Mouse (Mus musculus): ENCODE measurements around the gene Inip. TPM values are rescaled to one million over a fixed set of nuclear protein-coding genes. Genes with fewer than 3 reads are reported as not detected.

The Inip gene
- polyA plus RNA-seq (2015; fragmentation: Nextera tagmentation; extraction: Ambion mirVana): 16.7 and 17.0 TPM in 2 replicates

DNA sequence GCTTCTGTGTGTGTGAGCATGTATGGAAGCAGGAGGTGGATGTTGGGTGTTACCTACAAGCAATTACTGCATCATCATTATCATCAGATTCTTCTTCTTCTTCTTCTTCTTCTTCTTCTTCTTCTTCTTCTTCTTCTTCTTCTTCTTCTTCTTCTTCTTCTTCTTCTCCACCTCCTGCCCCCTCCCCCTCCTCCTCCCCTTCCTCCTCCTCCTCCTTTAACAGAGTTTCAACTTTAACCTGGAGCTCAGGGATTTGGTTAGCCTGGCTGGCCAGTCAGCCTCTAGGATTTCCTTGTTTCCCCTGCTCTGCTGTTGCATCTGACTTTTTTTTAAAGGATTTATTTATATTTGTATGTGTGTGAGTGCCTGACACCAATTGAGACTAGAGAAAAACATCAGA, at the start of gene Inip:
TSS of gene Inip (minus strand) at position 101 of the 400 bp plus-strand sequence.
- H3K4me1 ChIP-seq (replicated peaks; ENCODE audit: control insufficient read depth, insufficient read depth, low read length): no peaks in the 10 kb centered on the region
- ATAC-seq: no peak
- no peak for TF ChIP-seq CTCF (IDR thresholded peaks at IDR 0.05; ENCODE audit: low read depth)
- no peak within 1 kb of the TSS for H3K4me3 ChIP-seq (ENCODE audit: low read depth, low read length)
- H3K9me3 ChIP-seq (ENCODE audit: control insufficient read depth): no peaks in the 10 kb centered on the region
- no peak within 1 kb of the TSS for H3K9ac ChIP-seq (ENCODE audit: low read depth, low read length)
- H3K27me3 ChIP-seq (replicated peaks; ENCODE audit: control insufficient read depth, insufficient read depth, low read length): no peaks in the 10 kb centered on the region
- H3K4me2 ChIP-seq (replicated peaks; ENCODE audit: low read depth): no peak within 1 kb of the TSS
- no peak within 1 kb of the TSS for H3K27ac ChIP-seq (ENCODE audit: low read depth, low read length)
- no peaks in the 10 kb centered on the region for H3K36me3 ChIP-seq (ENCODE audit: control insufficient read depth, insufficient read depth)

DNA sequence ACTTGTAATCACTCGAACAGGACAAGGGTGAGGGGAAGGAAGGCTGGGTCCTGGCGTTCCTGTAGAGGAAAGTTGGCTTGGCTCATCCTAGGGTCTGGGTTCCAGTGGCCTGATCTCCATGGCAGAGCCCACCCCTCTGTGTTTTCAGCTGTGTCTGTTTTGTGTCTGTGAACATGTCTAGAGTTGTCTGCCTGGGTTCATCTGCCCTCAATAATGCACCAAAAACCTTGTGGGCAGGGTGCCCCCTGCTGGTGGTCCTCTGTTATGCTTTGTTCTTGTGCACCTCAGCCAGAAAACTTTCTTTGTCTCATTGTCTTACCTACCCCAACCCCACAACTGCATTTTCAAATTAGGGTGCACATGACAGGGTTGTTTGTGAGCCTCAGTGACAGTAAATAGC, 48.8 kb upstream of the Inip start:
- H3K9ac ChIP-seq (ENCODE audit: low read depth, low read length): no peak overlapping the region
- H3K27ac ChIP-seq (ENCODE audit: low read depth, low read length): no peak overlapping the region
- no peak overlapping the region for H3K4me3 ChIP-seq (ENCODE audit: low read depth, low read length)
- no peaks in the 10 kb centered on the region for H3K4me1 ChIP-seq (replicated peaks; ENCODE audit: control insufficient read depth, insufficient read depth, low read length)
- WGBS: 72% methylated on average over 2 of the region's 2 CpGs
- no peaks in the 10 kb centered on the region for H3K9me3 ChIP-seq (ENCODE audit: control insufficient read depth)
- H3K4me2 ChIP-seq (replicated peaks; ENCODE audit: low read depth): no peak overlapping the region
- H3K36me3 ChIP-seq (ENCODE audit: control insufficient read depth, insufficient read depth): no peaks in the 10 kb centered on the region
- no peak for ATAC-seq
- no peaks in the 10 kb centered on the region for H3K27me3 ChIP-seq (replicated peaks; ENCODE audit: control insufficient read depth, insufficient read depth, low read length)
- peak; percentile 90 for TF ChIP-seq CTCF (IDR thresholded peaks at IDR 0.05; ENCODE audit: low read depth)

- 85% methylated on average over 5 of the region's 5 CpGs for WGBS
- H3K9ac ChIP-seq (ENCODE audit: low read depth, low read length): no peak overlapping the region
- TF ChIP-seq CTCF (IDR thresholded peaks at IDR 0.05; ENCODE audit: low read depth): no peak
- H3K4me1 ChIP-seq (replicated peaks; ENCODE audit: control insufficient read depth, insufficient read depth, low read length): no peaks in the 10 kb centered on the region
- H3K4me3 ChIP-seq (ENCODE audit: low read depth, low read length): no peak overlapping the region
- no peak overlapping the region for H3K27ac ChIP-seq (ENCODE audit: low read depth, low read length)
- H3K36me3 ChIP-seq (ENCODE audit: control insufficient read depth, insufficient read depth): no peaks in the 10 kb centered on the region
- H3K4me2 ChIP-seq (replicated peaks; ENCODE audit: low read depth): no peak overlapping the region
- no peaks in the 10 kb centered on the region for H3K27me3 ChIP-seq (replicated peaks; ENCODE audit: control insufficient read depth, insufficient read depth, low read length)
- no peak for ATAC-seq
- H3K9me3 ChIP-seq (ENCODE audit: control insufficient read depth): no peaks in the 10 kb centered on the region
Observed at GRCm38 (mm10) chr4:59847447-59847846, 46.1 kb upstream of the Inip start.

DNA sequence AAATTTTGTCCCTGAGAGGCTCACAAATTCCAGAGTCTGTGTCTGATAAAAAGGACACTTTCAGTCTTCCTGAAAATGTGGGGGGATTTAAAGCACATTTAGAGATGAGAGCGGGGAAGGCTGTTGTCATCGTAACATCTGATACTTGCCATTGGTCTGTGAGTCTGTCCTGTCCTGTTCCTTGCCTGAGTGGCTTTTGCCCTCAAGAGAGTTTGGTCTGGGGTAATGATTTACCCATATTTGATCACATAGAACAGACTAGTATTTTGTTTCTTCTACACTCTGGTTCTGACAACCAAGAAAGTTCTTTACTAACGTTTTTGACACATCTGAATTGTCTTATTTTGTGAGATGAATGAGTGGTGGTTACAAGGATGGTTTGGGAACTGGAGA, 43.9 kb upstream of the Inip start:
- H3K4me2 ChIP-seq (replicated peaks; ENCODE audit: low read depth): no peak overlapping the region
- no peaks in the 10 kb centered on the region for H3K9me3 ChIP-seq (ENCODE audit: control insufficient read depth)
- H3K9ac ChIP-seq (ENCODE audit: low read depth, low read length): no peak overlapping the region
- no peaks in the 10 kb centered on the region; the same call in 1 of the 2 replicates for H3K4me1 ChIP-seq (replicated peaks; ENCODE audit: control insufficient read depth, insufficient read depth, low read length)
- no peak for TF ChIP-seq CTCF (IDR thresholded peaks at IDR 0.05; ENCODE audit: low read depth)
- no peak overlapping the region for H3K4me3 ChIP-seq (ENCODE audit: low read depth, low read length)
- H3K27ac ChIP-seq (ENCODE audit: low read depth, low read length): no peak overlapping the region
- WGBS: 77% methylated on average over 3 of the region's 3 CpGs
- no peaks in the 10 kb centered on the region for H3K27me3 ChIP-seq (replicated peaks; ENCODE audit: control insufficient read depth, insufficient read depth, low read length)
- no peaks in the 10 kb centered on the region for H3K36me3 ChIP-seq (ENCODE audit: control insufficient read depth, insufficient read depth)
- no peak for ATAC-seq

- no peak for TF ChIP-seq CTCF (IDR thresholded peaks at IDR 0.05; ENCODE audit: low read depth)
- H3K4me3 ChIP-seq (ENCODE audit: low read depth, low read length): no peak overlapping the region
- no peaks in the 10 kb centered on the region for H3K9me3 ChIP-seq (ENCODE audit: control insufficient read depth)
- H3K9ac ChIP-seq (ENCODE audit: low read depth, low read length): no peak overlapping the region
- H3K36me3 ChIP-seq (ENCODE audit: control insufficient read depth, insufficient read depth): no peaks in the 10 kb centered on the region
- WGBS: 83% methylated on average over 15 of the region's 15 CpGs
- no peak overlapping the region for H3K4me2 ChIP-seq (replicated peaks; ENCODE audit: low read depth)
- no peaks in the 10 kb centered on the region; the same call in 1 of the 2 replicates for H3K4me1 ChIP-seq (replicated peaks; ENCODE audit: control insufficient read depth, insufficient read depth, low read length)
- H3K27me3 ChIP-seq (replicated peaks; ENCODE audit: control insufficient read depth, insufficient read depth, low read length): no peaks in the 10 kb centered on the region
- no peak overlapping the region for H3K27ac ChIP-seq (ENCODE audit: low read depth, low read length)
- no peak for ATAC-seq
Observed at GRCm38 (mm10) chr4:59844460-59845244, 43.3 kb upstream of the Inip start.

GRCm38 (mm10) chr4:59837659-59838058, 36.3 kb upstream of the Inip start:
- Histone ChIP-seq H3K4me1 (replicated peaks; ENCODE audit: control insufficient read depth, insufficient read depth, low read length) (no peaks in the 10 kb centered on the region; the same call in 1 of the 2 replicates), H3K27me3 (replicated peaks; ENCODE audit: control insufficient read depth, insufficient read depth, low read length) (no peaks in the 10 kb centered on the region), H3K27ac (ENCODE audit: low read depth, low read length) (no peak overlapping the region), H3K9me3 (ENCODE audit: control insufficient read depth) (no peaks in the 10 kb centered on the region), H3K4me3 (ENCODE audit: low read depth, low read length) (no peak overlapping the region), H3K36me3 (ENCODE audit: control insufficient read depth, insufficient read depth) (peaks cover 5% of the 10 kb centered on the region; the same call in 1 of the 2 replicates), H3K9ac (ENCODE audit: low read depth, low read length) (no peak overlapping the region), H3K4me2 (replicated peaks; ENCODE audit: low read depth) (no peak overlapping the region)
- ATAC-seq: no peak
- no peak for TF ChIP-seq CTCF (IDR thresholded peaks at IDR 0.05; ENCODE audit: low read depth)
- 63% methylated on average over 7 of the region's 7 CpGs for WGBS
